Mouse (Mus musculus) stomach, postnatal 0 days (tissue): Measurements from ENCODE around the gene Amhr2. TPM values are rescaled to one million over a fixed set of nuclear protein-coding genes. Genes with fewer than 3 reads are reported as not detected.

Experiments
- ATAC-seq: fragments of 200-750 bp; cut with Nextera tagmentation; 2 replicates; pipeline ENCODE4 v1.8.0; 2017; ENCODE audit not compliant: low FRiP score, low TSS enrichment
- DNase-seq: peaks from one replicate; pipeline ENCODE4 v3.0.0-alpha.2; 2016; ENCODE audit warnings: low spot score
- H3K27ac ChIP-seq: fragments of 300-500 bp; sonication (generic); replicated peaks from 2 replicates; pipeline ENCODE4 v1.5.1; 2014; ENCODE audit warnings: mild to moderate bottlenecking, control low read depth
- H3K27me3 ChIP-seq: fragments of 300-500 bp; sonication (generic); 2 replicates; pipeline ENCODE4 v1.6.1; 2014; ENCODE audit warnings: low read length; ENCODE audit not compliant: control insufficient read depth, insufficient read depth
- H3K36me3 ChIP-seq: fragments of 300-500 bp; sonication (generic); 2 replicates; pipeline ENCODE4 v1.6.1; 2014; ENCODE audit warnings: low read length, mixed read lengths; ENCODE audit not compliant: control insufficient read depth, insufficient read depth
- H3K4me1 ChIP-seq: fragments of 300-500 bp; sonication (generic); replicated peaks from 2 replicates; pipeline ENCODE4 v1.6.1; 2014; ENCODE audit warnings: antibody characterized with exemption; ENCODE audit not compliant: control insufficient read depth, insufficient read depth
- H3K4me2 ChIP-seq: fragments of 300-500 bp; sonication (generic); replicated peaks from 2 replicates; pipeline ENCODE4 v1.6.1; 2014; ENCODE audit warnings: low read depth, mild to moderate bottlenecking, control low read depth, moderate library complexity
- H3K4me3 ChIP-seq: fragments of 300-500 bp; sonication (generic); 2 replicates; pipeline ENCODE4 v1.5.1; 2014; ENCODE audit warnings: low read depth, low read length, control low read depth
- H3K9ac ChIP-seq: fragments of 300-500 bp; sonication (generic); 2 replicates; pipeline ENCODE4 v1.6.1; 2014; ENCODE audit warnings: mild to moderate bottlenecking, low read length, control low read depth, mixed read lengths
- H3K9me3 ChIP-seq: fragments of 300-500 bp; sonication (generic); 2 replicates; pipeline ENCODE4 v1.6.1; 2016; ENCODE audit warnings: low read length; ENCODE audit not compliant: control insufficient read depth
- CTCF ChIP-seq: IDR thresholded peaks from 2 replicates; pipeline ENCODE4 v1.5.1; 2016; ENCODE audit warnings: antibody characterized with exemption, low read depth, mild to moderate bottlenecking, moderate library complexity
- EP300 ChIP-seq: optimal IDR thresholded peaks from 2 replicates; pipeline ENCODE3; 2016; ENCODE audit warnings: antibody characterized with exemption
- WGBS: fragments of 180-500 bp; shearing (Covaris S2); extraction: QIAGEN DNeasy Blood & Tissue Kit; methylation state at CpG from one replicate; pipeline ENCODE4 v1.1.7; 2014; 5-methylcytosine and 5-hydroxymethylcytosine counted together
- polyA plus RNA-seq: library from polyadenylated mRNA; unstranded; fragments of >200 nt; fragmentation: Nextera tagmentation; extraction: Ambion mirVana; gene quantifications from 2 replicates; pipeline ENCODE4 v1.2.1, GENCODE M21; 2015

Gene Amhr2
- polyA plus RNA-seq, 1 experiment from 2014 or later, result 0.42 TPM

GRCm38 (mm10) chr15:102407681-102408557, 37.2 kb upstream of the Amhr2 start:
- WGBS, result 96% methylated on average over 10 of the region's 10 CpGs
- DNase-seq, result no peak

GRCm38 (mm10) chr15:102408558-102409130, 36.5 kb upstream of the Amhr2 start:
- WGBS, result 68% methylated on average over 2 of the region's 2 CpGs
- Histone ChIP-seq H3K9me3 (no peaks in the 10 kb centered on the region), H3K9ac (no peak overlapping the region), H3K4me1 (0 out of 2 replicates have a peak, but pooled peaks cover 3% of the 10 kb centered on the region), H3K36me3 (peaks cover 22% of the 10 kb centered on the region), H3K4me3 (no peak overlapping the region), H3K27me3 (no peaks in the 10 kb centered on the region), H3K27ac (no peak overlapping the region; the same call in 1 of the 2 replicates), H3K4me2 (no peak overlapping the region)
- TF ChIP-seq EP300 (no peak), CTCF (no peak)
- no peak for ATAC-seq
- DNase-seq, result no peak

More at GRCm38 (mm10) chr15:102407681-102408557, 37.2 kb upstream of the Amhr2 start:
- Histone ChIP-seq H3K9me3 (no peaks in the 10 kb centered on the region), H3K27ac (no peak overlapping the region), H3K27me3 (no peaks in the 10 kb centered on the region), H3K36me3 (peaks cover 22% of the 10 kb centered on the region), H3K4me3 (no peak overlapping the region), H3K9ac (no peak overlapping the region), H3K4me1 (0 out of 2 replicates have a peak, but pooled peaks cover 3% of the 10 kb centered on the region), H3K4me2 (no peak overlapping the region)
- TF ChIP-seq CTCF, result peak; percentile 30; the same call in 1 of the 2 replicates
- TF ChIP-seq EP300, result no peak
- no peak for ATAC-seq

GRCm38 (mm10) chr15:102409286-102409685, 35.9 kb upstream of the Amhr2 start:
- H3K4me3 ChIP-seq, result no peak overlapping the region
- no peak overlapping the region; the same call in 1 of the 2 replicates for H3K27ac ChIP-seq
- no peak overlapping the region for H3K4me2 ChIP-seq
- peaks cover 22% of the 10 kb centered on the region for H3K36me3 ChIP-seq
- H3K9me3 ChIP-seq, result no peaks in the 10 kb centered on the region
- TF ChIP-seq CTCF (no peak), EP300 (no peak)
- DNase-seq (no peak), ATAC-seq (no peak)
- 0 out of 2 replicates have a peak, but pooled peaks cover 3% of the 10 kb centered on the region for H3K4me1 ChIP-seq
- H3K27me3 ChIP-seq, result no peaks in the 10 kb centered on the region
- WGBS, result 93% methylated on average over 3 of the region's 3 CpGs
- 0 out of 2 replicates have a peak overlapping the region, but pooled peaks have one; percentile 23 for H3K9ac ChIP-seq

GRCm38 (mm10) chr15:102411077-102411476, 34.1 kb upstream of the Amhr2 start:
- WGBS, result 89% methylated on average over 1 of the region's 1 CpGs
- Histone ChIP-seq H3K36me3 (peaks cover 22% of the 10 kb centered on the region), H3K9ac (no peak overlapping the region), H3K4me2 (peak overlapping the region; percentile 20; the same call in 1 of the 2 replicates), H3K27ac (no peak overlapping the region), H3K4me1 (0 out of 2 replicates have a peak, but pooled peaks cover 3% of the 10 kb centered on the region), H3K9me3 (no peaks in the 10 kb centered on the region), H3K4me3 (no peak overlapping the region), H3K27me3 (no peaks in the 10 kb centered on the region)
- no peak for TF ChIP-seq EP300
- TF ChIP-seq CTCF, result no peak
- DNase-seq, result no peak
- no peak for ATAC-seq

GRCm38 (mm10) chr15:102413687-102414086, 31.5 kb upstream of the Amhr2 start:
- ATAC-seq (no peak), DNase-seq (no peak)
- peaks cover 15% of the 10 kb centered on the region for H3K36me3 ChIP-seq
- no peaks in the 10 kb centered on the region for H3K9me3 ChIP-seq
- H3K27me3 ChIP-seq, result no peaks in the 10 kb centered on the region
- no peak overlapping the region for H3K9ac ChIP-seq
- no peak overlapping the region for H3K4me3 ChIP-seq
- TF ChIP-seq EP300 (no peak), CTCF (no peak)
- H3K4me1 ChIP-seq, result 0 out of 2 replicates have a peak, but pooled peaks cover 3% of the 10 kb centered on the region
- no peak overlapping the region for H3K27ac ChIP-seq
- no peak overlapping the region for H3K4me2 ChIP-seq

GRCm38 (mm10) chr15:102417524-102417923, 27.6 kb upstream of the Amhr2 start:
- Histone ChIP-seq H3K4me1 (no peaks in the 10 kb centered on the region), H3K36me3 (no peaks in the 10 kb centered on the region), H3K4me3 (no peak overlapping the region), H3K27ac (no peak overlapping the region), H3K9ac (no peak overlapping the region), H3K9me3 (no peaks in the 10 kb centered on the region), H3K4me2 (no peak overlapping the region), H3K27me3 (no peaks in the 10 kb centered on the region)
- DNase-seq (no peak), ATAC-seq (no peak)
- 83% methylated on average over 2 of the region's 2 CpGs for WGBS
- no peak for TF ChIP-seq EP300
- TF ChIP-seq CTCF, result no peak
